In the genomic region with DNA sequence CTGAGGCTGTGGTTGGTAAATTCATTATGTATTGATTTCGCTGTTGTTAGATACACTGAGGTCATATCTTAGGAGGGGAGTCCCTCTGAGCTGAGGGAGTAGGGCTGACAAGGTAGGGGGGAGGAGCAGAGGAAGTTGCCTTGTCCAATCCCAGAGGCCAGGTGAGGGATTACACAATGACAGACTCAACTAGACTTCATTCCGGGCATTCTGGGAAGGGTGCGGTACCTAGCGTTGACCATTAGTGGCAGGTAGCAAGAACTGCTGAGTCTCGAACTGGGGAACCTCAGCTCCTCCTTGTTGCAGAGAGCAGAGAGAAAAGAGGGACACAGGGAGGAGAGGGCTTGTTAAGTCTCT, we compare ENCODE assay signal across 8 mouse cellular contexts. TPM values are rescaled to one million over a fixed set of nuclear protein-coding genes. Genes with fewer than 3 reads are reported as not detected.
DNase-seq lines count a peak whose midpoint lies in the region; ATAC-seq and TF ChIP-seq lines count a peak whose summit lies in the region.

No protein-coding gene starts in this region.

- no peaks in the 10 kb centered on the region for H3K36me3 ChIP-seq in hindbrain, embryonic 14.5 days (replicated peaks; ENCODE audit: control insufficient read depth, insufficient read depth)

- H3K4me2 ChIP-seq in hindbrain, embryonic 14.5 days (replicated peaks), result peak overlapping the region; percentile 66

- 0 out of 2 replicates have a peak, but pooled peaks cover 5% of the 10 kb centered on the region for H3K4me1 ChIP-seq in cerebellum, adult 2 months (ENCODE audit: control insufficient read depth, insufficient read depth, low read length)
- H3K4me1 ChIP-seq in hindbrain, embryonic 14.5 days (replicated peaks; ENCODE audit: control insufficient read depth, insufficient read depth, low read length), result peaks cover 9% of the 10 kb centered on the region; the same call in 1 of the 2 replicates

- DNase-seq in cerebellum, adult 2 months, result no peak
- DNase-seq in cerebellum, adult 8-10 months, result no peak
- DNase-seq in ES-CJ7 (ENCODE audit: low read depth, low spot score), result peak; percentile 94
- no peak for DNase-seq in hindbrain, embryonic 14.5 days (ENCODE audit: low spot score)
- no peak for DNase-seq in ovary, adult 18-20 months (ENCODE audit: low spot score)
- DNase-seq in T-cell, adult 2 months (ENCODE audit: low spot score), result no peak
- no peak for DNase-seq in adrenal gland, postnatal 4 days (ENCODE audit: low spot score in 2 of 2)

- 0 out of 2 replicates have a peak, but pooled peaks have one; percentile 4 for TF ChIP-seq CTCF in cerebellum, adult 2 months (IDR thresholded peaks at IDR 0.05; ENCODE audit: borderline replicate concordance, insufficient read depth, low read depth, low read length)

- H3K9ac ChIP-seq in hindbrain, embryonic 14.5 days, result peak overlapping the region; percentile 58; the same call in 1 of the 2 replicates

- no peak for TF ChIP-seq POLR2A in cerebellum, adult 2 months (IDR thresholded peaks at IDR 0.05; ENCODE audit: borderline replicate concordance, insufficient read depth, low read length)

- H3K27me3 ChIP-seq in cerebellum, adult 2 months (ENCODE audit: control insufficient read depth, insufficient read depth, low read length), result no peaks in the 10 kb centered on the region
- no peaks in the 10 kb centered on the region for H3K27me3 ChIP-seq in hindbrain, embryonic 14.5 days (ENCODE audit: control insufficient read depth, insufficient read depth, low read length)

- peak; percentile 34; the same call in 1 of the 2 replicates for ATAC-seq in hindbrain, embryonic 14.5 days (ENCODE audit: low FRiP score)
- peak; percentile 6; the same call in 1 of the 2 replicates for ATAC-seq in megakaryocyte progenitor cell, adult 5-6 weeks (replicated peaks; ENCODE audit: poor library complexity)

- H3K4me3 ChIP-seq in cerebellum, adult 2 months (replicated peaks; ENCODE audit: insufficient read depth, low read depth, low read length), result peak overlapping the region; percentile 87
- H3K4me3 ChIP-seq in hindbrain, embryonic 14.5 days (replicated peaks; ENCODE audit: low read length), result peak overlapping the region; percentile 39; the same call in 1 of the 2 replicates

- no peak overlapping the region for H3K27ac ChIP-seq in cerebellum, adult 2 months (ENCODE audit: insufficient read depth, low read length)
- H3K27ac ChIP-seq in hindbrain, embryonic 14.5 days, result no peak overlapping the region

- no peaks in the 10 kb centered on the region for H3K9me3 ChIP-seq in hindbrain, embryonic 14.5 days (ENCODE audit: control insufficient read depth, low read length)

- WGBS in cerebellum, adult 2 months, result 29% methylated on average over 5 of the region's 5 CpGs
- WGBS in hindbrain, embryonic 14.5 days, result 14% methylated on average over 5 of the region's 5 CpGs

RNA-seq across cellular contexts. Expression of gene Aloxe3, which starts 7.8 kb away (rescaled TPM):
- polyA plus RNA-seq in cerebellum, adult 2 months (2012; rRNA removed), result 10.8 and 16.0 TPM in 2 replicates
- 4.3 and 4.9 TPM in 2 replicates for polyA plus RNA-seq in hindbrain, embryonic 14.5 days (2014; fragmentation: Nextera tagmentation; extraction: Ambion mirVana)
- not detected in 2 replicates for total RNA-seq in megakaryocyte progenitor cell, adult 5-6 weeks (2015)
- not detected in 2 replicates for total RNA-seq in megakaryocyte progenitor cell, adult 5-6 weeks (2017)
- total RNA-seq in adrenal gland, postnatal 4 days (2021), result under 1 TPM; 0.67 to 0.73 TPM

RNA-seq across cellular contexts. Expression of gene 9130213A22Rik, which starts 11.2 kb away (rescaled TPM):
- 1.3 and 1.4 TPM in 2 replicates for polyA plus RNA-seq in cerebellum, adult 2 months (2012; rRNA removed)
- polyA plus RNA-seq in hindbrain, embryonic 14.5 days (2014; fragmentation: Nextera tagmentation; extraction: Ambion mirVana), result 0.39 and 0.56 TPM in 2 replicates
- total RNA-seq in megakaryocyte progenitor cell, adult 5-6 weeks (2015), result not detected in 2 replicates
- total RNA-seq in megakaryocyte progenitor cell, adult 5-6 weeks (2017), result not detected in 2 replicates
- total RNA-seq in adrenal gland, postnatal 4 days (2021), result 1 to 10 TPM; 1.3 to 1.4 TPM

RNA-seq across cellular contexts. Expression of gene Hes7, which starts 13.3 kb away (rescaled TPM):
- polyA plus RNA-seq in cerebellum, adult 2 months (2012; rRNA removed), result 0.44 and 0.59 TPM in 2 replicates
- 0.43 and 0.52 TPM in 2 replicates for polyA plus RNA-seq in hindbrain, embryonic 14.5 days (2014; fragmentation: Nextera tagmentation; extraction: Ambion mirVana)
- not detected in 2 replicates for total RNA-seq in megakaryocyte progenitor cell, adult 5-6 weeks (2015)
- not detected in 2 replicates for total RNA-seq in megakaryocyte progenitor cell, adult 5-6 weeks (2017)
- total RNA-seq in adrenal gland, postnatal 4 days (2021), result under 1 TPM; 0.51 to 0.59 TPM

RNA-seq across cellular contexts. Expression of gene Alox12b, which starts 23.2 kb away (rescaled TPM):
- polyA plus RNA-seq in cerebellum, adult 2 months (2012; rRNA removed), result 0.59 and 0.60 TPM in 2 replicates
- 0.59 and 0.60 TPM in 2 replicates for polyA plus RNA-seq in hindbrain, embryonic 14.5 days (2014; fragmentation: Nextera tagmentation; extraction: Ambion mirVana)
- not detected in 2 replicates for total RNA-seq in megakaryocyte progenitor cell, adult 5-6 weeks (2015)
- not detected in 2 replicates for total RNA-seq in megakaryocyte progenitor cell, adult 5-6 weeks (2017)
- not detected for total RNA-seq in adrenal gland, postnatal 4 days (2021)

RNA-seq across cellular contexts. Expression of gene Per1, which starts 38.5 kb away (rescaled TPM):
- polyA plus RNA-seq in cerebellum, adult 2 months (2012; rRNA removed), result 34.4 and 37.2 TPM in 2 replicates
- polyA plus RNA-seq in hindbrain, embryonic 14.5 days (2014; fragmentation: Nextera tagmentation; extraction: Ambion mirVana), result 9.6 and 10.1 TPM in 2 replicates
- total RNA-seq in megakaryocyte progenitor cell, adult 5-6 weeks (2015), result 8.3 and 8.8 TPM in 2 replicates
- 4.0 and 4.8 TPM in 2 replicates for total RNA-seq in megakaryocyte progenitor cell, adult 5-6 weeks (2017)
- total RNA-seq in adrenal gland, postnatal 4 days (2021), result 100 to 1,000 TPM in 1 of 2 experiments, 10 to 100 TPM in 1; 99.4 to 130 TPM
